Mouse (Mus musculus): ENCODE data around the gene Slc27a3. TPM values are rescaled to one million over a fixed set of nuclear protein-coding genes. Genes with fewer than 3 reads are reported as not detected.

Gene Slc27a3
- total and polyA plus RNA-seq, 3 experiments, result 1.9 to 2.8 TPM; not detected in 1

DNA sequence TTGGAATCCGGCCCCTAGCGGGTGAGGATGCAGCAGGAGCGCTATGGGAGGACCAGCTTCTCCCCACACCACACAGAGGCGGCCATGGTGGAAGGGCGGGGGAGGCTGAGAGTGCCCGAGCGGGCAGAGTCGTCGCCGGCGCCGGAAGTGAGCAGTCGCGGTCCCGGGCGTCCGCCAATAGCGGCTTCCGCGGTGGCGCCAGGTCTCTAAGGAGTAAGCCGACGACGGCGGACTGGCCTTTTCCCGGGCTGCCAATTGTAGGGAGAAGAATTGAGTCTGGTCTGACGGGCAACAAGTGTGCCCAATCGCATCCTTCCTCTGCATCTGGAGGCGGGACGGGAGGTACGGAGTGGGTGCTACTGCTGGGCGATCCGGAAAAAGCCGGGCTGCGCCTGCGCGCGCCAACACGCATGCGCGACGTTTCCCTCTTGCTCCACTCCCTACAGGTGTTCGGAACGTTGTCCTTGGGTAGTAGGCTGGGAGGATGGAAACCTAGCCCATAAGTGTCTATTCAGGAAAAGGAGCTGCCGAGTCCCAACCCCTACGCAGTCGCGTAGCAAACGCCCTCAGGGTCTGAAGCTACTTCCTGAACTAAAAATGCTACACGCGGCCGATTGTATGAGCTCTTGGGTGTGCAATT lies 43.8 kb upstream of the Slc27a3 start, which contains the start of gene Ints3 (continued):
- TF ChIP-seq MYB (IDR thresholded peaks at IDR 0.05; ENCODE audit: low read depth, low read length) (no peak), KAT2A (conservative IDR thresholded peaks at IDR 0.05; ENCODE audit: low read depth, low read length) (peak; percentile 69; the same call in 1 of the 2 replicates), MEF2A (IDR thresholded peaks at IDR 0.05; ENCODE audit: extremely low read depth, insufficient replicate concordance, low read depth, low read length, poor library complexity, severe bottlenecking) (no peak)

DNA sequence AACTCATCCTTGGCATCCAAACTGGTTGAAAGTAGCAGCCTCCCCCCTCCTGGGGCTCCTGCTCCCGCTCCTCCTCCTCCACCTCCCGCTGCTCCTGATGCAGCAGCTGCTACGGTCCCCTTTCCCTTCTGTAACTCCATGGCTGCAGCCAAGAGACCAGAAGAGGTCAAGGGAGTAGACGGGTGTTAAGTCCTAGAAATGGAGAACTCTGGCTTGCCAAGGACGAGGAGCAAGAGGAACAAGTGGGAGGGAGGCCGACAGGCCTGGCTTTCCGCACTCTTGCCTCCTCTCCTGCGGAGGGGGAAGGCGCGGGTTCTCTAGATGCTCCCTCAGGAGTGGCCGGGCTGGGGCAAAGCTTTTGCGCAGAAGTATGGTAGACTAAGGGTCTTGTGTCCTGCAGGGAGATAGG lies 43.1 kb upstream of the Slc27a3 start:
- H3K4me1 ChIP-seq (ENCODE audit: control insufficient read depth in 1 of 2, insufficient read depth in 2 of 2, low read length in 2 of 2), result peaks cover 23 to 37% of the 10 kb centered on the region in 2 experiments
- H3K4me3 ChIP-seq (ENCODE audit: control insufficient read depth in 1 of 2, insufficient read depth in 1 of 2, low read depth in 2 of 2, low read length in 2 of 2), result peak overlapping the region; percentile 68 to 69
- DNase-seq (ENCODE audit: low read depth, low spot score), result peak; percentile 81
- H3K9me3 ChIP-seq (replicated peaks; ENCODE audit: insufficient read depth, low read length), result no peaks in the 10 kb centered on the region
- peaks cover 0 to 45% of the 10 kb centered on the region in 2 experiments; a peak in 2 of 4 replicates for H3K36me3 ChIP-seq (ENCODE audit: control insufficient read depth in 1 of 2, insufficient read depth in 2 of 2, low read length in 2 of 2)
- H3K27me3 ChIP-seq (ENCODE audit: control insufficient read depth in 1 of 2, insufficient read depth in 2 of 2, low read length in 2 of 2), result no peaks in the 10 kb centered on the region
- TF ChIP-seq NRF1 (IDR thresholded peaks at IDR 0.05; ENCODE audit: insufficient read depth, low read depth, low read length, poor library complexity, severe bottlenecking) (no peak), MAFK (IDR thresholded peaks at IDR 0.05; ENCODE audit: borderline replicate concordance, low read depth, low read length) (no peak), MAX (IDR thresholded peaks at IDR 0.05; ENCODE audit: low read length) (no peak), SMC3 (IDR thresholded peaks at IDR 0.05; ENCODE audit: low read depth, low read length) (no peak), TCF12 (IDR thresholded peaks at IDR 0.05; ENCODE audit: low read depth, low read length) (0 out of 2 replicates have a peak, but pooled peaks have one; percentile 19), CTCF (IDR thresholded peaks at IDR 0.05 in 2 of 3, conservative IDR thresholded peaks at IDR 0.05 in 1 of 3; ENCODE audit: control insufficient read depth in 1 of 3, insufficient read depth in 1 of 3, low read depth in 2 of 3, low read length in 3 of 3, poor library complexity in 1 of 3, severe bottlenecking in 1 of 3) (no peak)
- peaks cover 18% of the 10 kb centered on the region for H3K79me2 ChIP-seq (ENCODE audit: control insufficient read depth, insufficient read depth, low read length, poor library complexity)
- peak overlapping the region; percentile 88 for H3K27ac ChIP-seq (ENCODE audit: control insufficient read depth, low read depth, low read length)
- peak overlapping the region; percentile 84 for H3K9ac ChIP-seq (ENCODE audit: control insufficient read depth, low read depth, low read length, poor library complexity, severe bottlenecking)

DNA sequence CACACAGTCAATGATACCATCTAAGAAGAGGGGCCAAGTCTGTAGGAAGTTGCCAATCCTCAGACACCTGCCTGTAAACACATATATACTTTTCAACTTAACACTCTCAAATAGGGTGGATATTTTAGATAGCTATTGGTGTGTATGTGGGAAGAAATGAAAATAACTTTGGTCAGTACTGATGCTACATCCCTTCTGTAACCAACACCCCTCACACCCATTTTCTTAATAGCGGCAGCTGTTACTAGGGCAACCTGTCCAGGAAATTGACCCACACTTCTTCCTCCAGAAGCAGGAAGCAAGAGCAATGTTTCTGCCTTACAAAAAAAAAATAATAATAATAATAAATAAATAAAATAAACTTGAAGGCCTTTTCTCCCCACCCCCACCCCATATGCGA lies 42.6 kb upstream of the Slc27a3 start:
- H3K79me2 ChIP-seq (ENCODE audit: control insufficient read depth, insufficient read depth, low read length, poor library complexity), result peaks cover 18% of the 10 kb centered on the region
- peak; percentile 54 for DNase-seq (ENCODE audit: low read depth, low spot score)
- H3K36me3 ChIP-seq (ENCODE audit: control insufficient read depth in 1 of 2, insufficient read depth in 2 of 2, low read length in 2 of 2), result peaks cover 0 to 47% of the 10 kb centered on the region in 2 experiments; a peak in 2 of 4 replicates
- H3K4me1 ChIP-seq (ENCODE audit: control insufficient read depth in 1 of 2, insufficient read depth in 2 of 2, low read length in 2 of 2), result peaks cover 25 to 37% of the 10 kb centered on the region in 2 experiments
- no peaks in the 10 kb centered on the region for H3K27me3 ChIP-seq (ENCODE audit: control insufficient read depth in 1 of 2, insufficient read depth in 2 of 2, low read length in 2 of 2)
- no peaks in the 10 kb centered on the region for H3K9me3 ChIP-seq (replicated peaks; ENCODE audit: insufficient read depth, low read length)
- H3K4me3 ChIP-seq (ENCODE audit: control insufficient read depth in 1 of 2, insufficient read depth in 1 of 2, low read depth in 2 of 2, low read length in 2 of 2), result peak overlapping the region; percentile 68 to 69
- TF ChIP-seq POLR2A (IDR thresholded peaks at IDR 0.05; ENCODE audit: control insufficient read depth in 1 of 2, insufficient read depth in 1 of 2, low read depth in 1 of 2, low read length in 2 of 2, poor library complexity in 1 of 2) (no peak), SIN3A (IDR thresholded peaks at IDR 0.05; ENCODE audit: low read length) (peak; percentile 16; the same call in 1 of the 2 replicates), ZNF384 (IDR thresholded peaks at IDR 0.05; ENCODE audit: low read depth, low read length) (peak; percentile 77), ZC3H11A (IDR thresholded peaks at IDR 0.05; ENCODE audit: low read depth, low read length) (no peak), MXI1 (IDR thresholded peaks at IDR 0.05; ENCODE audit: low read depth, low read length) (no peak)
- peak overlapping the region; percentile 84 for H3K9ac ChIP-seq (ENCODE audit: control insufficient read depth, low read depth, low read length, poor library complexity, severe bottlenecking)
- H3K27ac ChIP-seq (ENCODE audit: control insufficient read depth, low read depth, low read length), result no peak overlapping the region
